Mouse (Mus musculus) stomach, postnatal 0 days (tissue): Measurements from ENCODE around the gene Gramd1c.

ENCODE experiments used
- CTCF ChIP-seq: IDR thresholded peaks from 2 replicates; pipeline ENCODE4 v1.5.1; 2016; ENCODE audit warnings: antibody characterized with exemption, low read depth, mild to moderate bottlenecking, moderate library complexity
- EP300 ChIP-seq: optimal IDR thresholded peaks from 2 replicates; pipeline ENCODE3; 2016; ENCODE audit warnings: antibody characterized with exemption

- TF ChIP-seq EP300: no peak
- no peak for TF ChIP-seq CTCF
These were observed 63.6 kb downstream of the Gramd1c start for GRCm38 (mm10) chr16:43999541-43999940.
